Mouse (Mus musculus): ENCODE measurements around the gene Pglyrp2. TPM values are rescaled to one million over a fixed set of nuclear protein-coding genes. Genes with fewer than 3 reads are reported as not detected.

Pglyrp2 gene
- total RNA-seq, 4 experiments from 2014 or later = not detected

Small RNAs within 50 kb of the gene (microRNA-seq; reads per million reads assigned to microRNA genes)
- not detected for gene Gm22201

Other genes with a start within 250 kb of the Pglyrp2 start
- under 1 TPM in 2 of 4 experiments, not detected in 2; 0.24 TPM for gene Ephx3, start 234.6 kb downstream of the Pglyrp2 start, total RNA-seq (2022)
- gene Brd4, start 139.4 kb downstream of the Pglyrp2 start, total RNA-seq (2022) = 10 to 100 TPM; 38.2 to 40.8 (median 39.0) TPM
- 10 to 100 TPM; 27.5 to 36.4 (median 34.5) TPM for gene Akap8, start 102.9 kb downstream of the Pglyrp2 start, total RNA-seq (2022)
- gene Akap8l, start 73.6 kb downstream of the Pglyrp2 start, total RNA-seq (2022) = 10 to 100 TPM; 29.4 to 41.8 (median 37.5) TPM
- 10 to 100 TPM; 13.5 to 14.1 (median 13.6) TPM for gene Wiz, start 34.7 kb downstream of the Pglyrp2 start, total RNA-seq (2022)
- gene Rasal3, start 20.6 kb downstream of the Pglyrp2 start, total RNA-seq (2022) = not detected
- 1 to 10 TPM; 1.2 to 6.3 (median 2.5) TPM for gene Cyp4f39, start 28.6 kb upstream of the Pglyrp2 start, total RNA-seq (2022)
- 1 to 10 TPM; 1.6 to 2.6 (median 1.7) TPM for gene Cyp4f17, start 81.9 kb upstream of the Pglyrp2 start, total RNA-seq (2022)
- 1 to 10 TPM in 2 of 4 experiments, under 1 TPM in 2; 0.48 to 1.9 (median 1.2) TPM for gene Cyp4f16, start 112.4 kb upstream of the Pglyrp2 start, total RNA-seq (2022)
- gene Cyp4f37, start 197.1 kb upstream of the Pglyrp2 start, total RNA-seq (2022) = not detected
- not detected for gene Cyp4f40, start 234.7 kb upstream of the Pglyrp2 start, total RNA-seq (2022)

Measured in gastrocnemius, adult 8-10 months (tissue).